Mouse (Mus musculus) megakaryocyte, embryonic 14.5 days (primary cell): ENCODE results near the gene Tldc1.

ENCODE experiments used
- FLI1 ChIP-seq: IDR thresholded peaks from 2 replicates; pipeline ENCODE4 v1.6.1; 2012; ENCODE audit warnings: low read length, inconsistent platforms, mixed read lengths
- GATA1 ChIP-seq: IDR thresholded peaks from 3 replicates; pipeline ENCODE4 v1.6.1; 2012; ENCODE audit warnings: mixed read lengths, low read length, inconsistent platforms, borderline replicate concordance

DNA sequence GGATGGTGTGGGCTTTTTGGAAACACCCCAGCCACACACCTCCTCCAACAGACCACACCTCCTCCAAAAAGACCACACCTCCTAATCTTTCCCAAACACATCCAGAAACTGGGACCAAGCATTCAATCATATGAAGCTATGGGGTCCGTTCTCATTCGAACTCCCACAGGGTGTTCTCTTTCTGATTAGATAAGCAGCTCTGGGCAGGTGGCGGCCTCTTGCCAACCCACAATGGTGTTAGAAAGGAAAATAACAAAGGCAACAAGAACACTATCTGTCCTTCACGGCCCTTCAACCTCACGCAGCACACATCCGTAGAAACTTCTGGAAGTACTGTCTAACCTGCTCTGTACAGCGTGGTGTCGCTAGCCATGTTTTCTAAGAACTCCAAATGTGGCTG, 51.1 kb downstream of the Tldc1 start:
- no peak for TF ChIP-seq GATA1
- no peak for TF ChIP-seq FLI1
